Mouse (Mus musculus): ENCODE measurements at regions not wholly inside any gene's neighbourhood (a gene's known extent, or its start where the extent isn't known, plus 50 kb on each side); places are given as distances from the start of the nearest gene placed in this dataset.

GRCm38 (mm10) chr15:59245927-59246649, 357.0 kb downstream of the Gm49356 start:
- Histone ChIP-seq H3K36me3 (ENCODE audit: control insufficient read depth, insufficient read depth, low read length) (no peaks in the 10 kb centered on the region), H3K4me3 (ENCODE audit: low read length) (no peak overlapping the region), H3K4me2 (ENCODE audit: low read length) (no peak overlapping the region), H3K9ac (ENCODE audit: low read depth, low read length) (no peak overlapping the region), H3K9me3 (ENCODE audit: control insufficient read depth, low read length) (no peaks in the 10 kb centered on the region), H3K27me3 (replicated peaks; ENCODE audit: control insufficient read depth, insufficient read depth, low read length) (no peaks in the 10 kb centered on the region), H3K4me1 (ENCODE audit: control insufficient read depth, insufficient read depth, low read depth, low read length) (no peaks in the 10 kb centered on the region), H3K27ac (ENCODE audit: low read depth, low read length) (no peak overlapping the region)
- WGBS = 74% methylated on average over 4 of the region's 4 CpGs
- ATAC-seq = no peak

DNA sequence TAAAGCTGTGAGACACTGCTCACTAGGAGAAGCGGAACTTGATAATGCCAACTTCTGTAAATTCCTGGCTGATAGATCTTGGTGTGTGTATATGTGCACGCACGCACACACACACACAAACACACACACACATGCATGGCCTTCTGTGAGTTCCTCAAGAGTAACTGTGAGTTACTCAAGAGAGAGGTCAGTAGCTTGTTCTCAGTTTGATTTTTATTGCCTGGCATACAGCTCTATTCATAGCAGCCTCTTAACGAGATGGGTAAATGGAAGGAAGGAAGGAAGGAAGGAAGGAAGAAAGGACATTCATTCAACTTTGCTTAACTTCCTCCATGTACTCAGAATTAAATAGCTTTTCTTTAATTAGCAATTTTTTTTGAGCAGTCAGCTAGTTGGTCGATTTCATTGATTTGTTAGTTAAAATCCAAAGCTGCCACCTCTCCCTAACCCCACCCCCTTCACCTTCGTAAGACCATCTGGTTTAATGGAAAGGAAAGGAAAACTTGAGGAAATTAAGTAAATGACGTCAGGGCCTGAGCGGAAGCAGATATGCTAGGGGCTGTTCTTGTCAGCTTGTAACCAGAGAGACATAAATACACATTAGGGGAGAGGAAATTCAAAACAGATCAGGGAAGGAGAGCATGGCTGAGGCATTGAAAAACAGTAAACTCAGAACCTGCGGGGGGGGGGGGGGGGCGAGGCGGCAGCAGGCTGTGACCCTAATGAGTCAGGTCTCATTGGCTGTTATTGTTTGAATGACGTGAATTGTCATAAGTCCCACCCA, 359.6 kb downstream of the Gm49356 start:
- Histone ChIP-seq H3K4me3 (ENCODE audit: low read length) (no peak overlapping the region), H3K36me3 (ENCODE audit: control insufficient read depth, insufficient read depth, low read length) (no peaks in the 10 kb centered on the region), H3K4me1 (ENCODE audit: control insufficient read depth, insufficient read depth, low read depth, low read length) (no peaks in the 10 kb centered on the region), H3K4me2 (ENCODE audit: low read length) (no peak overlapping the region), H3K9ac (ENCODE audit: low read depth, low read length) (no peak overlapping the region), H3K27me3 (replicated peaks; ENCODE audit: control insufficient read depth, insufficient read depth, low read length) (no peaks in the 10 kb centered on the region), H3K9me3 (ENCODE audit: control insufficient read depth, low read length) (no peaks in the 10 kb centered on the region), H3K27ac (ENCODE audit: low read depth, low read length) (no peak overlapping the region)
- no peak for ATAC-seq
- 72% methylated on average over 9 of the region's 12 CpGs for WGBS

GRCm38 (mm10) chr15:59261380-59261779, 372.3 kb downstream of the Gm49356 start:
- WGBS = 44% methylated on average over 1 of the region's 1 CpGs
- Histone ChIP-seq H3K4me1 (ENCODE audit: control insufficient read depth, insufficient read depth, low read depth, low read length) (no peaks in the 10 kb centered on the region), H3K27ac (ENCODE audit: low read depth, low read length) (no peak overlapping the region), H3K4me2 (ENCODE audit: low read length) (no peak overlapping the region), H3K9ac (ENCODE audit: low read depth, low read length) (no peak overlapping the region), H3K4me3 (ENCODE audit: low read length) (no peak overlapping the region), H3K9me3 (ENCODE audit: control insufficient read depth, low read length) (no peaks in the 10 kb centered on the region), H3K36me3 (ENCODE audit: control insufficient read depth, insufficient read depth, low read length) (no peaks in the 10 kb centered on the region), H3K27me3 (replicated peaks; ENCODE audit: control insufficient read depth, insufficient read depth, low read length) (no peaks in the 10 kb centered on the region)
- ATAC-seq = no peak

GRCm38 (mm10) chr15:59262380-59262779, 373.3 kb downstream of the Gm49356 start:
- ATAC-seq = no peak
- 87% methylated on average over 2 of the region's 2 CpGs for WGBS
- Histone ChIP-seq H3K4me1 (ENCODE audit: control insufficient read depth, insufficient read depth, low read depth, low read length) (no peaks in the 10 kb centered on the region), H3K36me3 (ENCODE audit: control insufficient read depth, insufficient read depth, low read length) (no peaks in the 10 kb centered on the region), H3K27ac (ENCODE audit: low read depth, low read length) (no peak overlapping the region), H3K9ac (ENCODE audit: low read depth, low read length) (no peak overlapping the region), H3K4me3 (ENCODE audit: low read length) (no peak overlapping the region), H3K4me2 (ENCODE audit: low read length) (no peak overlapping the region), H3K27me3 (replicated peaks; ENCODE audit: control insufficient read depth, insufficient read depth, low read length) (no peaks in the 10 kb centered on the region), H3K9me3 (ENCODE audit: control insufficient read depth, low read length) (no peaks in the 10 kb centered on the region)

- H3K4me3 ChIP-seq (ENCODE audit: low read length) = no peak overlapping the region
- H3K27ac ChIP-seq (ENCODE audit: low read depth, low read length) = no peak overlapping the region
- H3K36me3 ChIP-seq (ENCODE audit: control insufficient read depth, insufficient read depth, low read length) = no peaks in the 10 kb centered on the region
- ATAC-seq = no peak
- no peak overlapping the region for H3K4me2 ChIP-seq (ENCODE audit: low read length)
- WGBS = 71% methylated on average over 13 of the region's 13 CpGs
- no peaks in the 10 kb centered on the region for H3K4me1 ChIP-seq (ENCODE audit: control insufficient read depth, insufficient read depth, low read depth, low read length)
- no peaks in the 10 kb centered on the region for H3K9me3 ChIP-seq (ENCODE audit: control insufficient read depth, low read length)
- H3K27me3 ChIP-seq (replicated peaks; ENCODE audit: control insufficient read depth, insufficient read depth, low read length) = no peaks in the 10 kb centered on the region
- no peak overlapping the region for H3K9ac ChIP-seq (ENCODE audit: low read depth, low read length)
These were observed 374.6 kb downstream of the Gm49356 start for GRCm38 (mm10) chr15:59263433-59264328.
